Comparison of ENCODE assay signal across 8 mouse cellular contexts in genomic region chrX:139209829-139210225, GRCm38 (mm10). TPM values are rescaled to one million over a fixed set of nuclear protein-coding genes. Genes with fewer than 3 reads are reported as not detected.
A peak's percentile ranks its signal among the peaks of the same experiment; 100 is the strongest.
DNase-seq lines count a peak whose midpoint lies in the region; ATAC-seq and TF ChIP-seq lines count a peak whose summit lies in the region.

Gene Mum1l1 (plus strand): TSS chrX:139210042.

- H3K4me1 ChIP-seq in embryonic facial prominence, embryonic 14.5 days (ENCODE audit: control insufficient read depth, insufficient read depth, low read length) = no peaks in the 10 kb centered on the region
- no peaks in the 10 kb centered on the region for H3K4me1 ChIP-seq in heart, embryonic 10.5 days
- no peaks in the 10 kb centered on the region for H3K4me1 ChIP-seq in liver, postnatal 0 days (ENCODE audit: insufficient read depth)
- no peaks in the 10 kb centered on the region for H3K4me1 ChIP-seq in neural tube, embryonic 15.5 days

- peak within 1 kb of the TSS; percentile 50 for H3K4me3 ChIP-seq in embryonic facial prominence, embryonic 14.5 days (ENCODE audit: low read depth, low read length)
- peak within 1 kb of the TSS; percentile 61 for H3K4me3 ChIP-seq in heart, embryonic 10.5 days
- peak within 1 kb of the TSS; percentile 50 for H3K4me3 ChIP-seq in liver, postnatal 0 days (ENCODE audit: low read depth, low read length)
- peak within 1 kb of the TSS; percentile 47 for H3K4me3 ChIP-seq in neural tube, embryonic 15.5 days (replicated peaks)

- TF ChIP-seq CTCF in liver, postnatal 0 days (IDR thresholded peaks at IDR 0.05; ENCODE audit: low read depth) = no peak

- no peak for TF ChIP-seq EP300 in liver, postnatal 0 days (IDR thresholded peaks at IDR 0.05; ENCODE audit: low read depth)

- peak; percentile 96 for ATAC-seq in embryonic facial prominence, embryonic 14.5 days (ENCODE audit: low read depth)
- ATAC-seq in liver, postnatal 0 days = peak; percentile 77
- peak; percentile 90 for ATAC-seq in neural tube, embryonic 15.5 days (ENCODE audit: low FRiP score)

- H3K27ac ChIP-seq in embryonic facial prominence, embryonic 14.5 days (replicated peaks; ENCODE audit: low read depth, low read length) = 0 out of 2 replicates have a peak within 1 kb of the TSS, but pooled peaks have one; percentile 21
- peak within 1 kb of the TSS; percentile 72 for H3K27ac ChIP-seq in heart, embryonic 10.5 days
- no peak within 1 kb of the TSS for H3K27ac ChIP-seq in liver, postnatal 0 days (ENCODE audit: low read depth)
- no peak within 1 kb of the TSS for H3K27ac ChIP-seq in neural tube, embryonic 15.5 days (replicated peaks)

- WGBS in embryonic facial prominence, embryonic 14.5 days = 24% methylated on average over 29 of the region's 31 CpGs
- 24% methylated on average over 31 of the region's 31 CpGs for WGBS in heart, embryonic 10.5 days
- 21% methylated on average over 24 of the region's 31 CpGs for WGBS in liver, postnatal 0 days (ENCODE audit: insufficient replicate concordance)
- 34% methylated on average over 31 of the region's 31 CpGs for WGBS in neural tube, embryonic 15.5 days

- H3K9ac ChIP-seq in embryonic facial prominence, embryonic 14.5 days (ENCODE audit: low read depth, low read length) = peak within 1 kb of the TSS; percentile 63
- no peak within 1 kb of the TSS; the same call in 1 of the 2 replicates for H3K9ac ChIP-seq in liver, postnatal 0 days (replicated peaks)
- H3K9ac ChIP-seq in neural tube, embryonic 15.5 days (replicated peaks) = peak within 1 kb of the TSS; percentile 26; the same call in 1 of the 2 replicates

- H3K9me3 ChIP-seq in embryonic facial prominence, embryonic 14.5 days (ENCODE audit: control insufficient read depth, low read length) = no peaks in the 10 kb centered on the region
- H3K9me3 ChIP-seq in heart, embryonic 10.5 days = no peaks in the 10 kb centered on the region
- H3K9me3 ChIP-seq in liver, postnatal 0 days (ENCODE audit: low read length) = no peaks in the 10 kb centered on the region
- H3K9me3 ChIP-seq in neural tube, embryonic 15.5 days (replicated peaks) = no peaks in the 10 kb centered on the region

- no peaks in the 10 kb centered on the region for H3K36me3 ChIP-seq in embryonic facial prominence, embryonic 14.5 days (ENCODE audit: control insufficient read depth, insufficient read depth, low read length)
- no peaks in the 10 kb centered on the region for H3K36me3 ChIP-seq in heart, embryonic 10.5 days
- H3K36me3 ChIP-seq in liver, postnatal 0 days (replicated peaks; ENCODE audit: insufficient read depth, low read length) = no peaks in the 10 kb centered on the region
- H3K36me3 ChIP-seq in neural tube, embryonic 15.5 days = no peaks in the 10 kb centered on the region

- peak; percentile 58 for DNase-seq in 3T3-L1 (ENCODE audit: low read depth, low spot score)
- DNase-seq in adrenal gland, postnatal 4 days (ENCODE audit: low spot score in 2 of 2) = peak; percentile 13 to 37
- DNase-seq in embryonic facial prominence, embryonic 14.5 days (ENCODE audit: low spot score) = peak; percentile 83
- peak; percentile 87 for DNase-seq in heart, embryonic 10.5 days (ENCODE audit: low spot score)
- DNase-seq in kidney, adult 9 months = peak; percentile 53
- peak; percentile 74 for DNase-seq in liver, postnatal 0 days
- DNase-seq in thymus, postnatal 10 days (ENCODE audit: low spot score in 2 of 2) = peak; percentile 26 to 36

- H3K4me2 ChIP-seq in embryonic facial prominence, embryonic 14.5 days (ENCODE audit: low read depth, low read length) = peak within 1 kb of the TSS; percentile 54
- H3K4me2 ChIP-seq in liver, postnatal 0 days (ENCODE audit: low read depth, low read length) = peak within 1 kb of the TSS; percentile 72
- peak within 1 kb of the TSS; percentile 69 for H3K4me2 ChIP-seq in neural tube, embryonic 15.5 days

- 0 out of 2 replicates have a peak, but pooled peaks cover 3% of the 10 kb centered on the region for H3K27me3 ChIP-seq in embryonic facial prominence, embryonic 14.5 days (replicated peaks; ENCODE audit: control insufficient read depth, insufficient read depth, low read length)
- no peaks in the 10 kb centered on the region for H3K27me3 ChIP-seq in heart, embryonic 10.5 days (ENCODE audit: insufficient read depth, poor library complexity, severe bottlenecking)
- no peaks in the 10 kb centered on the region for H3K27me3 ChIP-seq in liver, postnatal 0 days (ENCODE audit: insufficient read depth, low read length)
- peaks cover 7% of the 10 kb centered on the region; the same call in 1 of the 2 replicates for H3K27me3 ChIP-seq in neural tube, embryonic 15.5 days (replicated peaks)

RNA-seq across cellular contexts. Expression of gene Mum1l1, which starts in this region (rescaled TPM):
- total RNA-seq in adrenal gland, postnatal 4 days (2021) = 10 to 100 TPM in 1 of 2 experiments, 1 to 10 TPM in 1; 9.1 to 10.4 TPM
- polyA plus RNA-seq in embryonic facial prominence, embryonic 14.5 days (2014; fragmentation: Nextera tagmentation; extraction: Ambion mirVana) = 35.3 and 42.6 TPM in 2 replicates
- 40.2 and 40.5 TPM in 2 replicates for polyA plus RNA-seq in heart, embryonic 10.5 days (2016; fragmentation: Nextera tagmentation; extraction: Ambion mirVana)
- polyA plus RNA-seq in liver, postnatal 0 days (2015; fragmentation: Nextera tagmentation; extraction: Ambion mirVana) = 1.6 and 1.7 TPM in 2 replicates
- polyA plus RNA-seq in neural tube, embryonic 15.5 days (2015; fragmentation: Nextera tagmentation; extraction: Ambion mirVana) = 12.5 and 13.6 TPM in 2 replicates

Comparison
In these comparisons a context has a peak if more than half of its experiments do, and no peak if none do; other contexts are left out.
1. DNase-seq: peak in every context shown above with its lines; median percentile 87 in heart, embryonic 10.5 days; 83 in embryonic facial prominence, embryonic 14.5 days; 74 in liver, postnatal 0 days; 58 in 3T3-L1; 53 in kidney, adult 9 months; 31 in thymus, postnatal 10 days; 25 in adrenal gland, postnatal 4 days.
2. H3K27ac ChIP-seq: peak in embryonic facial prominence, embryonic 14.5 days (single experiment) and heart, embryonic 10.5 days (single experiment); none in liver, postnatal 0 days (single experiment) and neural tube, embryonic 15.5 days (single experiment).
3. Peak in every context shown above with its lines, with median percentiles within 50 percentile points of each other: ATAC-seq, H3K4me2 ChIP-seq and H3K4me3 ChIP-seq.